Mouse (Mus musculus): Measurements from ENCODE around the gene Mfap3. TPM values are rescaled to one million over a fixed set of nuclear protein-coding genes. Genes with fewer than 3 reads are reported as not detected.

The Mfap3 gene
- polyA plus RNA-seq, 1 experiment from 2014 or later, result 24.1 TPM

DNA sequence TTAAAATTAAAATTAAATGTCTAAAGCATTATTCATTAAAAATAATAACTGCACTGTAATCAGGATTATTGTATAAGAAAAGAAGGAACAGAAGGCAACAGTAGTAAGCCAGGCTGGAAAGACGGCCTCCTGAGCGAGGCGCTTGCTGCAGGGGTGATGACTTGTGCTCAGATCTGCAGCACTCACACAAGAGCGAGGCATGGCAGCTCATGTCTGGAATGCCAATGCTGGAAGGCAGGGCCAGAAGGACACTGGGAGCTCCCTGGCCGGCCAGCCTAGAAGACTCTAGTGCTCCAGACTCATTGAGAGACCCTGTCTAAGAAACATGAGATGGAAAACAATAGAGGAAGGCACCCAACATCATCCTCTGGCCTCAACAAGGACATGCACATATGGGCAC, 15.3 kb upstream of the Mfap3 start:
- TF ChIP-seq CTCF (IDR thresholded peaks at IDR 0.05), result no peak
- no peaks in the 10 kb centered on the region for H3K27me3 ChIP-seq
- no peak for ATAC-seq
- in situ Hi-C loops (cut with MboI; ENCODE audit: low pct_unique_long_range_greater_than_20kb), result no loop called here
- POLR2A ChIA-PET, result no interaction called here
- DNase-seq (ENCODE audit: low read depth, low spot score), result no peak
- CTCF ChIA-PET, result no interaction called here

DNA sequence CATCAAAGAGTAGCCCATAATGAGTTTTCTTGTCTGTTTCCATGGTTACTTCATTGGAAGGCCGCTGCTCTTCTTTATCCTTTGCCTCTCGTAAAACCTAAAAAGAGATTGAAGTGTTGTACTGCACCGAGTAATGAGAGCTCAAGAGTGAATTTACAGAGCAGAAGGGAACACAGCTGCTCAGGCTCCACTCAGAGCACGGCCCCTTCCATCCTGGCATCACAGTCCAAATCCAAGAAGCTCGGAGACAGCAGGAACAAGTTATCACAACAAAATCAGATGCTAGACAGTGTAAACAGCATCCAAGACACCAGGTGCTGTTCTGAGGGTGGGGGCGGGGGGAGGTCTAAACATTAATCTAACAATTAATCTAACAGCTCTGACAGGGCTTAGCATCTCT, 11.6 kb upstream of the Mfap3 start:
- in situ Hi-C loops (cut with MboI; ENCODE audit: low pct_unique_long_range_greater_than_20kb), result no loop called here
- ATAC-seq (no peak), DNase-seq (ENCODE audit: low read depth, low spot score) (no peak)
- ChIA-PET POLR2A (no interaction called here), CTCF (no interaction called here)
- H3K27me3 ChIP-seq, result no peaks in the 10 kb centered on the region
- no peak for TF ChIP-seq CTCF (IDR thresholded peaks at IDR 0.05)

DNA sequence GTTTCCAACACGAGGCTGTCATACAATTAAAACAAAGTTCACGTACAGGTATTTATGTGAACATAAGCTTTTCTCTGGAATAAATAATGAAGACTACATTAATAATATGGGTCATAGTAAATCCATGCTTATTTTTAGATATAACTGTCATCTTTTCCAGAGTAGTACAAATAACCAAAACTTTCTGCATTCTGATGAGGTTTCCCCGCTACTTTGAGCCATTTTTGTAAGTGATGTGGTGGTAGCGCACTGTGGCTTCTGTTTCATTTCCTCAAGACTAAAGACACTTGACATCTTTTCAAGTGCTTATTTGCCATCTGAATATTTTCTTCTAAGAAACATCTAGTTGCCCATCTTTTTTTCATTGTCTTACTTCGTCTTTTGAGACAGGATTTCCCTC, 3.2 kb upstream of the Mfap3 start:
- CTCF ChIA-PET, result no interaction called here
- in situ Hi-C loops (cut with MboI; ENCODE audit: low pct_unique_long_range_greater_than_20kb), result no loop called here
- TF ChIP-seq CTCF (IDR thresholded peaks at IDR 0.05), result no peak
- no peaks in the 10 kb centered on the region for H3K27me3 ChIP-seq
- no peak for ATAC-seq
- DNase-seq (ENCODE audit: low read depth, low spot score), result no peak
- POLR2A ChIA-PET, result interaction anchor here (0.6 kb wide), 1 partner anchor 10 kb away, joined by 3 read pairs; no protein-coding TSS in a partner anchor

DNA sequence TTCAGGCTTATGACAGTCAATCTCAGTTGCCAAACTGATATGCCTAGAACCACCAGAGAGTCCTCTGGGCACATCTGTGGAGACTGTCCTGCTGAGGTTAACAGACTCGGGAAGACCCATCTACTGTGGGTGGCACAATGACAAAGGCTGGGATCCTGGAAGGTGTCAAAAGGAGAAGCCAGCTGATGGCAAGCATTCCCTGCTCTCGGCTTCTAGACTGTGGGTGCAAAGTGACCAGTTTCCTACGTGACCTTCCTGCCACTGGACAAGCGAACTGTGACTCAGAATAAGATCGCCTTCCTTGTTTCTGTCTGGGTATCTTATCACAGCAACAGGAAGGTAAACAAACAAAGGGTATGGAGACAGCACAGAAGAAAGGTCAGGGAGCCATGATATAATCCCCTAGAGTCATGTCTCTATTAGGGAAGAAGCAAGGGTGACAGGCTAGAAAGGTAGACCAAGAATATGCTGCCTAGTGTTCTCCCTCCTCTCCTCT, 1.5 kb upstream of the Mfap3 start:
- no peak for TF ChIP-seq CTCF (IDR thresholded peaks at IDR 0.05)
- ATAC-seq (no peak), DNase-seq (ENCODE audit: low read depth, low spot score) (no peak)
- H3K27me3 ChIP-seq, result no peaks in the 10 kb centered on the region
- CTCF ChIA-PET, result interaction anchor here (1.5 kb wide), 1 partner anchor 12 kb away, joined by 3 read pairs; no protein-coding TSS in a partner anchor
- POLR2A ChIA-PET, result no interaction called here
- in situ Hi-C loops (cut with MboI; ENCODE audit: low pct_unique_long_range_greater_than_20kb), result no loop called here

DNA sequence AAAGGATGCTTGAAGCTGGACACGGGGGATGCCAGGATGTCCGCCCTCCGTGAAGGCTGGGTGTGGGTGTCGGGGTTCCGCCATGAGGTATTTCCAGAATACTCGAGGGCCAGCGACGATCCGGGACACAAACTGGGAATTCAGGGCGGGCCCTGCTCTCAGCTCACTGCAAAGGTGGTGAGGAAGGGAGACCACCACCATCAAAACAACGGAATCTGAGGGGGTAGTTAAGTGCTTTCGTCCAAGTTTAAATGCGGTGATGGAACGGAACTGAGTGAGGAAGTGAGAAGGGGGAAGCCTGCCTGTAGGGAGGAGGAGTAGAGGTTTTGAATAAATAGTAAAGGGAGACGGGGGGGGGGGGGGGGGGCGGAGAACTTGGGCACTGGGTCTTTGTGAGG, 286 bp downstream of the Mfap3 start:
- no peaks in the 10 kb centered on the region for H3K27me3 ChIP-seq
- ATAC-seq, result no peak
- ChIA-PET CTCF (interaction anchor here (1.5 kb wide), 1 partner anchor 10 kb away, joined by 3 read pairs; no protein-coding TSS in a partner anchor), POLR2A (interaction anchor here (0.6 to 1.8 kb wide), 3 partner anchors 10 to 1909 kb away, joined by 3 to 6 read pairs (median 4); no protein-coding TSS in a partner anchor)
- DNase-seq (ENCODE audit: low read depth, low spot score), result no peak
- no peak for TF ChIP-seq CTCF (IDR thresholded peaks at IDR 0.05)
- in situ Hi-C loops (cut with MboI; ENCODE audit: low pct_unique_long_range_greater_than_20kb), result no loop called here

DNA sequence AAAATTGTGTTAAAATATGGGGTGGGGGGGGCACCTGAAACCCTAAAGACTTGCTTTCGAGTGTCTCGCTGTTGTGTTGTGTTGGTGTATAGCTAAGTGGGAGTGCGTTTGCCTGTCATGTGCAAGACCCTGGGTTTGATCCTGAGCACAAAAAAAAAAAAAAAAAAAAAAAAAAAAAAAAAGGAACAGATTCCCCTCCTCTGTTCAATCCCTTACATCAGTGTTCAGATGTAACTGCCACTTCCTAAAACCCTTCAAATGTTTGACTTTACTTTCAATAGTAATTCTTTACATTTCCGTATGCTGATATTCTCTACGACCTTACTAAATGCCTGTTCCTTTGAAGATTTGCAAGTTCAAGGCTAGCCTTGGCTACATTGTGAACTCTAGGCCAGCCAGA, 840 bp downstream of the Mfap3 start:
- in situ Hi-C loops (cut with MboI; ENCODE audit: low pct_unique_long_range_greater_than_20kb), result no loop called here
- no peak for TF ChIP-seq CTCF (IDR thresholded peaks at IDR 0.05)
- H3K27me3 ChIP-seq, result no peaks in the 10 kb centered on the region
- DNase-seq (ENCODE audit: low read depth, low spot score), result no peak
- POLR2A ChIA-PET, result interaction anchor here (0.7 to 1.8 kb wide), 2 partner anchors 9 to 68 kb away, joined by 4 to 6 read pairs; no protein-coding TSS in a partner anchor
- CTCF ChIA-PET, result no interaction called here
- ATAC-seq, result no peak

DNA sequence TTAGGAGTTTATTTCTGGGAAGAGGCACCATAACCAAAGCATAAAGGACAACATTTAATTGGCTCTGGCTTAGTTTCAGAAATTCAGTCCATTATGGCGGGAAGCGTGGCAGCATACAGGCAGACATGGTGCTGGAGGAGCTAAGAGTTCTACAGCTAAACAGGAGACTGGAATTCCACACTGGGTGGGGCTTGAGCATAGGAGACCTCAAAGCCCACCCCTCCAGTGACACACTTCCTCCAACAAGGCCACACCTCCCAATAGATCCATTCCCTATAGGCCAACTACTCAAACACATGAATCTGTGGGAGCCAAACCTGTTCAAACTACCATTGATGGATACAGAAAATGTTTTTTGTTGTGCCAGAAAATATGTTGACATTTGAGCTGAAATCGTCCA, 2.7 kb downstream of the Mfap3 start:
- no peak for TF ChIP-seq CTCF (IDR thresholded peaks at IDR 0.05)
- in situ Hi-C loops (cut with MboI; ENCODE audit: low pct_unique_long_range_greater_than_20kb), result no loop called here
- DNase-seq (ENCODE audit: low read depth, low spot score) (no peak), ATAC-seq (no peak)
- ChIA-PET CTCF (no interaction called here), POLR2A (no interaction called here)
- no peaks in the 10 kb centered on the region for H3K27me3 ChIP-seq

DNA sequence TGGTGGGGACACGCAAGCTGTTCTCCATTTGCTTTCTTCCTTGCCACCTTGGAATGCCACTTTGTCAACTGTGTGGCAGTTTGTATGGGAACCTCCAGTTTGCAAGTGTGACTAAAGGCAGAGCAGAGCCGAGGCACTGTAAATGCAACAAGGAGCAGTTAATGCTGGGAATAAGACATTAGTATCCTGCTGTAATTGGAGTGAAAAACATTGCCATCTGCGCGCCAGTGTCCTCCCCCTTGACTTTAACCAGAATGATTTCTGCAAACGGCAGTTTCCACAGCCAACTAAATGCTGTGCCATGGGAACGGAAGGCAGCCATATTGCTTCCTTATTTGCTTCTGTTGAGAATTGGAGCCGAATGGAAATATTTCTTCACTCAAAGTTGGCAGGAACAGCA, 3.6 kb downstream of the Mfap3 start:
- CTCF ChIA-PET, result no interaction called here
- ATAC-seq (no peak), DNase-seq (ENCODE audit: low read depth, low spot score) (no peak)
- POLR2A ChIA-PET, result no interaction called here
- no peak for TF ChIP-seq CTCF (IDR thresholded peaks at IDR 0.05)
- in situ Hi-C loops (cut with MboI; ENCODE audit: low pct_unique_long_range_greater_than_20kb), result no loop called here
- no peaks in the 10 kb centered on the region for H3K27me3 ChIP-seq

DNA sequence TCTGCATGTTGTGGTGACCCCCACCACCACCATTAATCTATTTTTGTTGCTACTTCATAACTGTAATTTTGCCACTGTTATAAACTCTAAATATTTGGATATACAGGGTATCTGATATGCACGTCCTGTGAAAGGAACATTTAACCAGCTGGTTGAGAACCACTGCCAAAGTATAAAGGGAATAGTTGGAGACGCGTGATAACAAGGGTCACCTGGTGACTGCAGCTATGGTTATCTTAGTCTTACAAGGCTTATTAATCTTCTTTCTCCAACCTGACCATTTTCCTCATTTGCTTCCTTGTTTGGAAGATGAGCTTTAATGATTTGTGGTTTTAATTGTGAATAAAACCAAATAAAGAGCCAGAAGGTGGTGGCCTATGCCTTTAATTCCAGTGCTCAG, 5.0 kb downstream of the Mfap3 start:
- no peak for ATAC-seq
- in situ Hi-C loops (cut with MboI; ENCODE audit: low pct_unique_long_range_greater_than_20kb), result no loop called here
- no peaks in the 10 kb centered on the region for H3K27me3 ChIP-seq
- ChIA-PET POLR2A (no interaction called here), CTCF (no interaction called here)
- no peak for DNase-seq (ENCODE audit: low read depth, low spot score)
- no peak for TF ChIP-seq CTCF (IDR thresholded peaks at IDR 0.05)

DNA sequence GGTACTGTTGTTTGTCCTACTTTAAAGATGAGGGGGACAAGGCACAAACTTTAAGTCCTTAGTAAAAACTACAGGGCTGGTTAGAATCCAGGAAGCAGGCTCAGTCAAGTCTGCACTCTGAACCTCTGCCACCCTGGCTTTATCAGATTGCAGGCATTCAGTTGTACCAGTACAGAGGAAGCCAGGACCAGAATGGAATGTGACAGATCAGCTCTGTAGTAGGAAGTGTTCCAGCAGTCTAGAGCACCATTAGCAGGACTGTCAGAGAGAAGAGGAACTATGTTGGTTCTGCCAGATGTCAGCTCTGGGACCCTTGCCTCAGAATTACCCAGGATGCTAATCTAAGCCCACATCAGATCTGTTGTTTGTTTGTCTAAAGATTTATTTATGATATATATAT, 6.1 kb downstream of the Mfap3 start:
- ATAC-seq, result no peak
- no peak for DNase-seq (ENCODE audit: low read depth, low spot score)

DNA sequence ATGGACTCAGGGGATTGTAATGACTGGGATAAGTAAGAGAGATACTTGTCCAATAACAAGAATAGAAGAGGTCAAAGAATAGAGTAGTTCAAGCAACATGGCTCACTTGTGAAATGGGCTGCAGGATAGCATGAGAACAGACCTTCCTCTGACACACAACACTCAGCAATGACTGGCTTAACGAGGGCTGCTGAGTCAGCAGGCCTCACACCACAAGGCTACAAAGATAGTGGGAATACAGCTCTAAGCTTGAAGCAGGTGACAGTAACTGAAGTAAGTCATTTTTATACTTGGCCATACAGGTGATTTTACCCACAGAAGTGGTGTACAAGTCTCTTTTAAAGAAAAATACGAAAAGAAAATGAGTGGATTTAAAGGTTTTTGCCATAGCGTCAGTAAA, 7.4 kb downstream of the Mfap3 start:
- in situ Hi-C loops (cut with MboI; ENCODE audit: low pct_unique_long_range_greater_than_20kb), result no loop called here
- TF ChIP-seq CTCF (IDR thresholded peaks at IDR 0.05), result no peak
- CTCF ChIA-PET, result interaction anchor here (0.8 to 1.1 kb wide), 3 partner anchors 15 to 253 kb away, joined by 3 read pairs; no protein-coding TSS in a partner anchor
- POLR2A ChIA-PET, result no interaction called here
- DNase-seq (ENCODE audit: low read depth, low spot score) (no peak), ATAC-seq (no peak)
- H3K27me3 ChIP-seq, result no peaks in the 10 kb centered on the region

More for the DNA sequence above, 6.1 kb downstream of the Mfap3 start:
- ChIA-PET CTCF (no interaction called here), POLR2A (interaction anchor here (0.6 kb wide), 1 partner anchor 10 kb away, joined by 3 read pairs; no protein-coding TSS in a partner anchor)
- H3K27me3 ChIP-seq, result no peaks in the 10 kb centered on the region
- TF ChIP-seq CTCF (IDR thresholded peaks at IDR 0.05), result no peak
- in situ Hi-C loops (cut with MboI; ENCODE audit: low pct_unique_long_range_greater_than_20kb), result no loop called here

DNA sequence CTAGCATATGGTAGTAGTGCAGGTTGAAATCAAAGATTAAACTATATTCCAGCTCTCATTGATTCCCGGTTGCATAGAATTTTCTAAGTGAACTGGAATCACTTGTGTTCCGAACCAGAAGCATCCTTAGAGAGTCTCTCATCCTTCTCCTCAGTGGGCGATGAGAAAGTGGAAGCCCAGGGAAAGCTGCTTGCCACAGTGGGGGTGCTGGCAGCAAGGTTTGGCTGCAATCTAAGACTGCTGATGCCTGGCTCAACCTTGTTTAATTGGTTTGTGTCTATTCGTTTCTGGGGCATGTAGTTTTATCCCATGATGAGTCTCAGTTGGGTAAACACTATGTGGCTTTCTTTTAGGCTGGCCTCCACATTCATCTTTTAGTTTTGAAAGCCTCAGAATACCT, 9.0 kb downstream of the Mfap3 start:
- ATAC-seq (no peak), DNase-seq (ENCODE audit: low read depth, low spot score) (no peak)
- ChIA-PET CTCF (interaction anchor here (1.3 kb wide), 1 partner anchor 21 kb away, joined by 4 read pairs; no protein-coding TSS in a partner anchor), POLR2A (interaction anchor here (2.0 kb wide), 1 partner anchor 8 kb away, joined by 6 read pairs; the partner anchor contains the start of genes Fam114a2 and Mfap3)
- H3K27me3 ChIP-seq, result no peaks in the 10 kb centered on the region
- in situ Hi-C loops (cut with MboI; ENCODE audit: low pct_unique_long_range_greater_than_20kb), result no loop called here
- TF ChIP-seq CTCF (IDR thresholded peaks at IDR 0.05), result no peak
